Mouse (Mus musculus): ENCODE results near the gene Dclk1.
"Not testable (repeated sequence)": the region's sequence is repeated elsewhere in the genome, so short reads cannot be mapped to it uniquely, and the experiment has no call there.

Gene Dclk1

GRCm38 (mm10) chr3:55241730-55242421 is at the start of gene Dclk1:
Gene Dclk1 (plus strand): TSS chr3:55242364.
- DNase-seq, result no peak

- DNase-seq, result no peak
These were observed 48.8 kb upstream of the Dclk1 start for GRCm38 (mm10) chr3:55193351-55193750.

- DNase-seq, result no peak
These were observed 47.4 kb upstream of the Dclk1 start for GRCm38 (mm10) chr3:55194792-55195191.

- DNase-seq, result no peak
These were observed 46.4 kb upstream of the Dclk1 start for GRCm38 (mm10) chr3:55195581-55196327.

- DNase-seq, result no peak
These were observed 45.8 kb upstream of the Dclk1 start for GRCm38 (mm10) chr3:55196328-55196710.

GRCm38 (mm10) chr3:55203621-55204020 is 38.5 kb upstream of the Dclk1 start:
- DNase-seq, result not testable (repeated sequence)

GRCm38 (mm10) chr3:55206413-55206812 is 35.8 kb upstream of the Dclk1 start:
- no peak for DNase-seq

- DNase-seq, result no peak
These were observed 34.5 kb upstream of the Dclk1 start for GRCm38 (mm10) chr3:55207665-55208064.

- no peak for DNase-seq
These were observed 29.9 kb upstream of the Dclk1 start for GRCm38 (mm10) chr3:55212254-55212653.

GRCm38 (mm10) chr3:55213785-55214184 is 28.4 kb upstream of the Dclk1 start:
- no peak for DNase-seq

- DNase-seq, result no peak
These were observed 27.8 kb upstream of the Dclk1 start for GRCm38 (mm10) chr3:55214413-55214812.

- no peak for DNase-seq
These were observed 19.7 kb upstream of the Dclk1 start for GRCm38 (mm10) chr3:55222502-55222901.

GRCm38 (mm10) chr3:55223862-55224261 is 18.3 kb upstream of the Dclk1 start:
- DNase-seq, result no peak

- DNase-seq, result no peak
These were observed 15.5 kb upstream of the Dclk1 start for GRCm38 (mm10) chr3:55226501-55227213.

- no peak for DNase-seq
These were observed 15.0 kb upstream of the Dclk1 start for GRCm38 (mm10) chr3:55227214-55227581.

GRCm38 (mm10) chr3:55242422-55243055 is 375 bp downstream of the Dclk1 start:
- DNase-seq, result peak; percentile 8

- DNase-seq, result no peak
These were observed 900 bp downstream of the Dclk1 start for GRCm38 (mm10) chr3:55243056-55243471.

GRCm38 (mm10) chr3:55244087-55244486 is 1.9 kb downstream of the Dclk1 start:
- no peak for DNase-seq

GRCm38 (mm10) chr3:55246618-55247272 is 4.6 kb downstream of the Dclk1 start:
- no peak for DNase-seq

GRCm38 (mm10) chr3:55248048-55248447 is 5.9 kb downstream of the Dclk1 start:
- DNase-seq, result no peak

- peak; percentile 15 for DNase-seq
These were observed 6.3 kb downstream of the Dclk1 start for GRCm38 (mm10) chr3:55248508-55248907.

- DNase-seq, result no peak
These were observed 8.5 kb downstream of the Dclk1 start for GRCm38 (mm10) chr3:55250631-55251030.

GRCm38 (mm10) chr3:55260139-55260538 is 18.0 kb downstream of the Dclk1 start:
- no peak for DNase-seq

All from kidney, adult 11 months (tissue).